Mouse (Mus musculus): ENCODE results near the gene Dhps. TPM values are rescaled to one million over a fixed set of nuclear protein-coding genes. Genes with fewer than 3 reads are reported as not detected.
A peak's percentile ranks its signal among the peaks of the same experiment; 100 is the strongest.

Dhps gene
- polyA plus RNA-seq (2014; fragmentation: Nextera tagmentation; extraction: Ambion mirVana), result 66.4 and 67.8 TPM in 2 replicates

DNA sequence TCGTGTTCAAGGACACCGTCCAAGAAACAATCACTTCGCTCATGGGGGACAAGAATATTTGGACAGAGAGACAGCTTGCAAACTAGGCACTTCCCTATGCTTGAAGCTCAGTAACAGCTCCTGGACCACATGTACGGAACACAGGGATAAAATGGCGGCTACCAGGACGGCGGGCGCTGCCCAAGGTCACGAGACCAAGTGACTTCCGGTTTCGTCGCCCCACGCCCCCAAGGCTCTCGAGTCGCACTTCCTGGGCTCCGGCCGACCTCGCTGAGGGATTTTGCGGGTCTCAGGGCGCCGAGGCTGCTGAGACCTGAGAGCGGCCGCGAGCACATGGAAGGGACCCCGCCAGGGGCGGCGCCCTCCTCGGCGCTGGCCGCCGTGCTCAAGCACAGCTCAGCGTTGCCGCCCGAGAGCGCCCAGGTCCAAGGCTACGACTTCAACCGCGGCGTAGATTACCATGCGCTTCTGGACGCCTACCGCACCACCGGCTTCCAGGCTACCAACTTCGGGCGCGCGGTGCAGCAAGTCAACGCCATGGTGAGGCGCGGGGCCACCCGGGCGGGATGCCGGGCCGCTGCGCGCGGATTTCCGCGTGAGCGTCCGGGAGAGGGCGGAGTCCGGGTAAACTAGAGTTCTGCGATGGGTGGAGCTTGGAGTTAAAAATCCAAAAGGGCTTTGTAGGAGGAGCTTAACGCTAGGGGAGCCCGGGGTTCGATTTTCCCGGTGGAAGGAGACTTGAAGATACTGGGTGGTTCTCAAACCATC lies at the start of gene Dhps:
TSS of gene Dhps (plus strand) at position 244 of the 768 bp plus-strand sequence.
- DNase-seq (ENCODE audit: low spot score) (peak; percentile 91), ATAC-seq (ENCODE audit: low FRiP score) (peak; percentile 91)
- Histone ChIP-seq H3K27me3 (ENCODE audit: control insufficient read depth, insufficient read depth, low read length) (no peaks in the 10 kb centered on the region), H3K27ac (ENCODE audit: low read depth, low read length) (peak within 1 kb of the TSS; percentile 93), H3K4me3 (ENCODE audit: low read depth, low read length) (peak within 1 kb of the TSS; percentile 95), H3K36me3 (ENCODE audit: control insufficient read depth, insufficient read depth, low read length) (peaks cover 6% of the 10 kb centered on the region), H3K9me3 (ENCODE audit: control insufficient read depth, low read length) (no peaks in the 10 kb centered on the region), H3K4me2 (replicated peaks; ENCODE audit: low read depth, low read length) (peak within 1 kb of the TSS; percentile 63), H3K4me1 (replicated peaks; ENCODE audit: control insufficient read depth, insufficient read depth, low read length) (no peaks in the 10 kb centered on the region), H3K9ac (ENCODE audit: low read depth, low read length) (peak within 1 kb of the TSS; percentile 83)
- under 1% methylated on average over 57 of the region's 68 CpGs for WGBS

DNA sequence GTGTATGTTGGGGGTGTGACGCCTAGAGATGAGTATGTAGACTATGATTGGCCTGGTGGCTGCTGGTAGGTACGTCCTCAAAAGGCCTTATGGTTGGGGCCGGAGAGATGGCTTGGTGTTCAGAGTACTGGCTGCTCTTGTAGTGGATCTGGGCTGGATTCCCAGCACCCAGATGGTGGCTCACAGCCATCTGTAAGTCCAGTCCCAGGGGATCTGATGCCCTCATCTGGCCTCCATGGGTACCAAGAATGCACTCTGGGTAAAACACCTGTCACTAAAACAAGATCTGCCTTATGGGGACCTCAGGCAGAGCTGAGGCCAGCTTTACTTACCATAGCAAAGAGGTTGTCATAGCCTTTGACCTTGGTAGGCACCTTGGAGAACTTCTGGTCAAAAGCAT lies 47.7 kb upstream of the Dhps start:
- Histone ChIP-seq H3K9me3 (ENCODE audit: control insufficient read depth, low read length) (no peaks in the 10 kb centered on the region), H3K27ac (ENCODE audit: low read depth, low read length) (no peak overlapping the region), H3K4me3 (ENCODE audit: low read depth, low read length) (peak overlapping the region; percentile 95; the same call in 1 of the 2 replicates), H3K9ac (ENCODE audit: low read depth, low read length) (no peak overlapping the region), H3K4me1 (replicated peaks; ENCODE audit: control insufficient read depth, insufficient read depth, low read length) (peaks cover 8% of the 10 kb centered on the region), H3K36me3 (ENCODE audit: control insufficient read depth, insufficient read depth, low read length) (peaks cover 10% of the 10 kb centered on the region; the same call in 1 of the 2 replicates), H3K27me3 (ENCODE audit: control insufficient read depth, insufficient read depth, low read length) (no peaks in the 10 kb centered on the region), H3K4me2 (replicated peaks; ENCODE audit: low read depth, low read length) (peak overlapping the region; percentile 94; the same call in 1 of the 2 replicates)
- no peak for ATAC-seq (ENCODE audit: low FRiP score)
- WGBS, result 93% methylated on average over 3 of the region's 3 CpGs
- no peak for DNase-seq (ENCODE audit: low spot score)

DNA sequence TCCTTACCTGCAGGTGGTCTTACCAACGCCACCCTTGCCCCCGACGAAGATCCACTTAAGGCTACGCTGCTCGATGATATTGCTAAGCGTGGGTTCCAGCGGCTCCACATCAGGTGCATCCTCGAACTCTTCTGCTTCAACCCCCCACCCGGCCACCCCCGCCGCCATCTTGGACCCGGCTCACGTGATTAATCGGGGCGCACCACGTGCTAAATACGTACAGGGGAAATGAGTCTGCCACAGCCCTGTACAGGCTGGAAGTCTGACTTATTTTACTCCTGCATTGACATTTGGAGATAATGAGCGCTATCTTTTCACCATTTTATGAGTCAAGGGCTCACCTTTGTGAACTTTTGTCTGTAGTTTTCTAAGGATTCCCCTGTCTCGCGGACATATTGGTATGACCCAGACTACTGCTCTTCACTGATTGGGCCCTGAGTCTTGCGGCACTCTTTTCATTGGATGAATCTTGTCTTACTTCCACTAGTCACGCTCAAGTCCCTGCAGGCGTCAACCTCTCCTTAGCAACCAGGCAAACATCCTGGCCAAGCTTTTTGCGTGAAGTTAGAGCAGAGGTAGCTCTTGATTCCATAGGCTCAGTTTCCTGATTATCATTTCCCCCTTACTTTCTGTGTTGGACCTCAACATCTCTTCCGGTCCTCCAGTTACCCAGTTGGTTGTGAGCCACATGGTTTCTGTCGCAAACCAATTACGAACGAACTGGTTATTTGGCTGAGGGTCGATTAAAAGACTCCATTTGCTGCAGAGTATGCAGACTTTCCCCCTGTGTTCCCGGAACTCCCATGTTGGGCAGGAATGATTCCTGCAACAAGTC lies 46.2 kb upstream of the Dhps start, which contains the start of gene Asna1:
TSS of gene Asna1 (minus strand) at position 184 of the 835 bp plus-strand sequence.
- Histone ChIP-seq H3K4me3 (ENCODE audit: low read depth, low read length) (peak within 1 kb of the TSS; percentile 95), H3K36me3 (ENCODE audit: control insufficient read depth, insufficient read depth, low read length) (peaks cover 13% of the 10 kb centered on the region; the same call in 1 of the 2 replicates), H3K4me1 (replicated peaks; ENCODE audit: control insufficient read depth, insufficient read depth, low read length) (peaks cover 10% of the 10 kb centered on the region), H3K9ac (ENCODE audit: low read depth, low read length) (peak within 1 kb of the TSS; percentile 83), H3K4me2 (replicated peaks; ENCODE audit: low read depth, low read length) (peak within 1 kb of the TSS; percentile 94), H3K27ac (ENCODE audit: low read depth, low read length) (peak within 1 kb of the TSS; percentile 33), H3K27me3 (ENCODE audit: control insufficient read depth, insufficient read depth, low read length) (no peaks in the 10 kb centered on the region), H3K9me3 (ENCODE audit: control insufficient read depth, low read length) (no peaks in the 10 kb centered on the region)
- DNase-seq (ENCODE audit: low spot score) (peak; percentile 90), ATAC-seq (ENCODE audit: low FRiP score) (peak; percentile 86)
- 7% methylated on average over 30 of the region's 30 CpGs for WGBS

DNA sequence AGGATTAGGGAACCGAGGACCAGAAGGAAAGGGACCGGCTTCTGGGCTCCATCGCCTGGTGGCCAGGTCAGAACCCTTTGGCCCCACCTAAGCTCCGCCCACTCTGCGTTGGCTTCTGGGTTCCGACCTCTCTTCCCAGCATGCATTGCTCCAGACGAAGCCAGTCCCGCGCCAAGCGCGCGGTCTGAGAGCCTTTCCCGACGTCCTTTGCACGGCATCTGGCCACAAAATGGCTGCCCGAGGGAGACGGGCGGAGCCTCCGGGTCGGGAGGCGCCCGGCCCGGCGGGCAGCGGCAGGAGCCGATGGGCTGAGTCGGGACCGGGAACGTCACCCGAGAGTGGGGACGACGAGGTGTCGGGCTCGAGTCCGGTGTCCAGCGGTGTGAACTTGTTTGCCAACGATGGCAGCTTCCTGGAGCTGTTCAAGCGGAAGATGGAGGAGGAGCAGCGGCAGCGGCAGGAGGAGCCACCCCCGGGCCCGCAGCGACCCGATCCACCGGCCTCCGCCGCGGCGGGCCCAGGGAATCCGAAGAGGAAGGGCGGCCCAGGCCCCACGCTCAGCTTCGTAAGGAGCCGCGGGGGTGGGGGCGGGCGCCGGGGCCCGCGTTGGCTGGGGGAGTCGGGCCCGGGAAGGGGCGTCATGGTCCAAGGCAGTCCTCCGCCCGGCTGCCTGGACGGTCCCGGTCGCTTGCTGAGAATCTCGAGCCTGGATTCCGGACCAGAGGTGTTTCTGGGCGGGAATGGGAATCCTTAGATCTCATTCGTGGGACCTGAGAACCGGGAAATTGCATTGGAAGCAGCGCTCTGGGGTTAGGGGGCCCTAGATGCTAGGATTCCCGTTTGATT lies 44.7 kb upstream of the Dhps start, which contains the start of gene Trir:
TSS of gene Trir (plus strand) at position 154 of the 846 bp plus-strand sequence.
- H3K27me3 ChIP-seq (ENCODE audit: control insufficient read depth, insufficient read depth, low read length), result no peaks in the 10 kb centered on the region
- H3K9me3 ChIP-seq (ENCODE audit: control insufficient read depth, low read length), result no peaks in the 10 kb centered on the region
- H3K4me2 ChIP-seq (replicated peaks; ENCODE audit: low read depth, low read length), result peak within 1 kb of the TSS; percentile 94
- peaks cover 10% of the 10 kb centered on the region; the same call in 1 of the 2 replicates for H3K36me3 ChIP-seq (ENCODE audit: control insufficient read depth, insufficient read depth, low read length)
- peak within 1 kb of the TSS; percentile 100 for H3K4me3 ChIP-seq (ENCODE audit: low read depth, low read length)
- H3K27ac ChIP-seq (ENCODE audit: low read depth, low read length), result peak within 1 kb of the TSS; percentile 75
- peak within 1 kb of the TSS; percentile 100 for H3K9ac ChIP-seq (ENCODE audit: low read depth, low read length)
- DNase-seq (ENCODE audit: low spot score) (peak; percentile 98), ATAC-seq (ENCODE audit: low FRiP score) (peak; percentile 82)
- 0% methylated on average over 68 of the region's 75 CpGs for WGBS
- peaks cover 10% of the 10 kb centered on the region for H3K4me1 ChIP-seq (replicated peaks; ENCODE audit: control insufficient read depth, insufficient read depth, low read length)

DNA sequence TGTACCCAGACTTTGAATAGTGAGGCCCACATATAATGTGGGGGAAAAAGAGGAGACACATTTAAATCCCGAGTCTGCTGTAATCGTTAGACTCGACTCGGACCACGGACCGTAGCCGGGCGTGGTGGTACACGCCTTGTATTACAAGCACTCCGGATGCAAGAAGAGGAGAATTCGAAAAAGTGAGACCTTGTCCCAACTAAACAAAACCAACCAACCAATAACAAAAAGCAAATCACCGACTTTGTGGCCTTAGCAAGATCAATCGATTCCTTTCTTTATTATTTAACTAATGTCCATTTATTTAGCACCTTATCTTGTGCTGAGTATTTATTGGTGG lies 44.1 kb upstream of the Dhps start:
- DNase-seq (ENCODE audit: low spot score) (peak; percentile 35), ATAC-seq (ENCODE audit: low FRiP score) (no peak)
- Histone ChIP-seq H3K27me3 (ENCODE audit: control insufficient read depth, insufficient read depth, low read length) (no peaks in the 10 kb centered on the region), H3K9me3 (ENCODE audit: control insufficient read depth, low read length) (no peaks in the 10 kb centered on the region), H3K27ac (ENCODE audit: low read depth, low read length) (peak overlapping the region; percentile 75; the same call in 1 of the 2 replicates), H3K4me2 (replicated peaks; ENCODE audit: low read depth, low read length) (peak overlapping the region; percentile 60), H3K9ac (ENCODE audit: low read depth, low read length) (peak overlapping the region; percentile 100), H3K36me3 (ENCODE audit: control insufficient read depth, insufficient read depth, low read length) (peaks cover 8% of the 10 kb centered on the region; the same call in 1 of the 2 replicates), H3K4me1 (replicated peaks; ENCODE audit: control insufficient read depth, insufficient read depth, low read length) (peaks cover 10% of the 10 kb centered on the region), H3K4me3 (ENCODE audit: low read depth, low read length) (peak overlapping the region; percentile 100)
- 2% methylated on average over 13 of the region's 13 CpGs for WGBS

DNA sequence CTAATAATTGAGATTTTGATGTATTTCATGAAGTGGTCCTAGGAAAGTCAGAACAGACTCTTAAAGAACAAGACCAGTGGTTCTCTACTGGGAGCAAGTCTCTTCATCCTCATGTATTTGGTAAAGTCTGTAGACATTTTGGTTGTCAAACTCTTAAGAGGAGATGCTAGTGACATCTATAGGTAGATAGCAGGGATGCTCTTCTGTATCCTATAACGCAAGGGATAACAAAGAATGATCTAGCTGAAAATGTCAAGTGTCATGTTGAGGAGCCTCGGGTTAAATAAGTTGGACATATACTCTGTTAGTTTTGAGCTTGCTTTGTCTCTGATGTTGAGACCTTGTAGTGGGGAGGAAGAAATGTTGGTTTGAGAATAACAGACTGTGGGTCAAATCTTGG lies 43.6 kb upstream of the Dhps start:
- Histone ChIP-seq H3K9me3 (ENCODE audit: control insufficient read depth, low read length) (no peaks in the 10 kb centered on the region), H3K4me3 (ENCODE audit: low read depth, low read length) (peak overlapping the region; percentile 100), H3K4me2 (replicated peaks; ENCODE audit: low read depth, low read length) (peak overlapping the region; percentile 60), H3K36me3 (ENCODE audit: control insufficient read depth, insufficient read depth, low read length) (peaks cover 8% of the 10 kb centered on the region; the same call in 1 of the 2 replicates), H3K27me3 (ENCODE audit: control insufficient read depth, insufficient read depth, low read length) (no peaks in the 10 kb centered on the region), H3K9ac (ENCODE audit: low read depth, low read length) (peak overlapping the region; percentile 100), H3K4me1 (replicated peaks; ENCODE audit: control insufficient read depth, insufficient read depth, low read length) (peaks cover 10% of the 10 kb centered on the region), H3K27ac (ENCODE audit: low read depth, low read length) (no peak overlapping the region)
- ATAC-seq (ENCODE audit: low FRiP score) (no peak), DNase-seq (ENCODE audit: low spot score) (no peak)
- 27% methylated on average over 2 of the region's 2 CpGs for WGBS

DNA sequence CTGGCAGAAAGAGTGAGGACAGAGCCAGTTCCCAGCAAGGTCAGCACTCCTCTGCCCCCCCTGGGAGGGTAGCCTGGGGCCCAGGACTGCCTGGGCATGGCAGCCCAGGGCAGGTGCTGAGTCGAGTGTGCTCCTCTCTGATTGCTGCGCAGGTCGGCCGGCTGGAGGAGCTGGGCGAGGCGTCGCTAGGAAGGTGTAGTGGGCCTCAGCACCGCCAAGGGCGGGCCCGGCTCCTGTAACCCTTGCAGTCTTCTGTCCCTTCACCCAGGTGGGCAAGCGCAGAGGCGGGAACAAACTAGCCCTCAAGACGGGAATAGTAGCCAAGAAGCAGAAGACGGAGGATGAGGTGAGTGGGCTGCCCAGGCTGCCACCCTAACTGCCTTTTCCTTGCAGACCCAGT lies 42.3 kb upstream of the Dhps start:
- ATAC-seq (ENCODE audit: low FRiP score), result no peak
- Histone ChIP-seq H3K4me3 (ENCODE audit: low read depth, low read length) (no peak overlapping the region), H3K36me3 (ENCODE audit: control insufficient read depth, insufficient read depth, low read length) (0 out of 2 replicates have a peak, but pooled peaks cover 5% of the 10 kb centered on the region), H3K27ac (ENCODE audit: low read depth, low read length) (no peak overlapping the region), H3K9me3 (ENCODE audit: control insufficient read depth, low read length) (no peaks in the 10 kb centered on the region), H3K4me1 (replicated peaks; ENCODE audit: control insufficient read depth, insufficient read depth, low read length) (peaks cover 10% of the 10 kb centered on the region), H3K9ac (ENCODE audit: low read depth, low read length) (no peak overlapping the region), H3K4me2 (replicated peaks; ENCODE audit: low read depth, low read length) (peak overlapping the region; percentile 60; the same call in 1 of the 2 replicates), H3K27me3 (ENCODE audit: control insufficient read depth, insufficient read depth, low read length) (no peaks in the 10 kb centered on the region)
- DNase-seq (ENCODE audit: low spot score), result no peak
- 90% methylated on average over 14 of the region's 14 CpGs for WGBS
